Mouse (Mus musculus) CD4-positive helper T cell, adult 2 months (primary cell): ENCODE measurements around the gene Atg9a.

ENCODE experiments used
- DNase-seq: peaks from one replicate; pipeline ENCODE4 v3.0.0-alpha.2; 2012; ENCODE audit warnings: low read depth, missing footprints, low spot score

The Atg9a gene

DNA sequence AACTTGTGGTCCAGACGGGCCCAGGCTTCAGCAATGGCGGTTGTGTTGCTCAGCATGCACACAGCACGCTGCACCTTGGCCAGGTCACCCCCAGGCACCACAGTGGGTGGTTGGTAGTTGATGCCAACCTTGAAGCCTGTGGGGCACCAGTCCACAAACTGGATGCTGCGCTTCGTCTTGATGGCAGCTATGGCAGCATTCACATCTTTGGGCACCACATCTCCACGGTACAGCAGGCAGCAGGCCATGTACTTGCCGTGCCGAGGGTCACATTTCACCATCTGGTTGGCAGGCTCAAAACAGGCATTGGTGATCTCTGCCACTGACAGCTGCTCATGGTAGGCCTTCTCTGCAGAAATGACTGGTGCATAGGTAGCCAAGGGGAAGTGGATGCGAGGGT lies 23.8 kb upstream of the Atg9a start:
- no peak for DNase-seq

DNA sequence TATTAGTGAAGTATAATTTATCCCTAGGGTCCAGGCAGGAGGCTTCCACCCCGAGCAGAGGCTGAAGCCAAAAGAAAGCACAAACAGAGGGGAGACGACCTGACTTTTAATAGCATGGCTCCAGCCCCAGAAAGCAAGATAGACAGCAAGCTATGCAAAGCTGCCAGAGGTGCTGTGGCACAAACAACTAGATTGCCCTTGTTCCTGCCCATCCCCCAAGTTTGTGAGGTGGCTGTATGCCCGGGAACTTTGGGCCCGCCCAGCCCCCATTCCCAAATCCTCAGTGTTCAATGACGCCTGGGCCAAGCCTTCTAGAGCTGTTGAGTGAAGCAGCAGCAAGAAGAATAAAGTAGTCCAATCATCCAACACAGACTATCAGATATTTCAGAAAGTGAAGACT lies 22.9 kb upstream of the Atg9a start:
- DNase-seq: no peak

DNA sequence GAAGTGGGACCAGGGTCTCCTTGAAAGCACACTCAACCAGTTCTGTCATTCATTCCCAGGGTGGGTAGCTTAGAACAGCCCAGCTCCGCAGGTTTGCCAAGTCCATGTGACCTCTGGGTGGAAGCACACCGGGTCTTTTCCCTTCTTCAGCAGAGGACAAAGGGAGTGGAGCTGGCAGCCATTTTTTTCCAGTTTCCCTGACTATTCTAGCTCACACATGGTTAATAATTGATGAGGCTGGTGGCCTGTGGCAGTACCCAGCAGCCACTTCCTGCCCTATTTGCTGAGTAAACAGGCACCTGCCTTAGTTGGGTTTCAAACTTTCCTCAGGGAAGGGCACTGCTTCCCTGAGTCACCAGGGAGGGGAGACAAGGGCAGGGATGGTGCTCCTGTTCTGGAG lies 22.4 kb upstream of the Atg9a start:
- no peak for DNase-seq

DNA sequence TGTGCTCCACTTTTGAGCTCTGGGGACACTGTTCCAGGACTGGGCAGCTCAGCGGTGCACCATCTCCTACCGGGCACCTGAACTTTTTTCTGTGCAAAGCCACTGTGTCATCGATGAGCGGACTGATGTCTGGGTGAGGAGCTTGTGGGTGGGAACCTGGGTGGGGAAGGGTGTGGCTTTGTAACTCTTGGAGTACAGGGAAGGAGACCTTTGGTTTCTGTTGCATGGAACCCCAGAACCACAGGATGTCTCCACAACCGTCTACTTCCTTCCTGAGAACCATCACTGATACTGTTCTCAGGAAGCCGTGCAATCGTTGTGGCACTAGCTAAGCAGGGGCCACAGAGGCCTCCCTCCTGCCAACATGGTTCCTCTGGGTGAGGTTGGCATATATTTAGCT lies 21.1 kb upstream of the Atg9a start:
- DNase-seq: peak; percentile 76

DNA sequence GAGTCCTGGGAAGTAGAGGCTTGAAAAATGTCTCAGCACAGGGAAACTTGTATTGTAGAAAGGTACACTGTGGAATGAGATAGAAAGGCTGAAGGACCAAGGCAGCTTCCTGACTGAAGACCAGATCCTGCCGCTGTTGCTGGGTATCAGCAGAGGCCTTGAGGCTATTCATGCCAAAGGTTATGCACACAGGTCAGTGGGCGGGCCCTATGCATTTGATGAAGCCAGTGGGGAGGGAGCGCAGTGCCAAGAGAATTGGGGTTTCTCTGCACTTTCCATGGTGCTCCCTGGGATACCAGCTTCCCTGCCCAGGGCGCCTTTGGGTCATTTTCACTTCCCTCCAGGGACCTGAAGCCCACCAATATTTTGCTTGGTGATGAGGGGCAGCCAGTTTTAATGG lies 20.5 kb upstream of the Atg9a start:
- no peak for DNase-seq

DNA sequence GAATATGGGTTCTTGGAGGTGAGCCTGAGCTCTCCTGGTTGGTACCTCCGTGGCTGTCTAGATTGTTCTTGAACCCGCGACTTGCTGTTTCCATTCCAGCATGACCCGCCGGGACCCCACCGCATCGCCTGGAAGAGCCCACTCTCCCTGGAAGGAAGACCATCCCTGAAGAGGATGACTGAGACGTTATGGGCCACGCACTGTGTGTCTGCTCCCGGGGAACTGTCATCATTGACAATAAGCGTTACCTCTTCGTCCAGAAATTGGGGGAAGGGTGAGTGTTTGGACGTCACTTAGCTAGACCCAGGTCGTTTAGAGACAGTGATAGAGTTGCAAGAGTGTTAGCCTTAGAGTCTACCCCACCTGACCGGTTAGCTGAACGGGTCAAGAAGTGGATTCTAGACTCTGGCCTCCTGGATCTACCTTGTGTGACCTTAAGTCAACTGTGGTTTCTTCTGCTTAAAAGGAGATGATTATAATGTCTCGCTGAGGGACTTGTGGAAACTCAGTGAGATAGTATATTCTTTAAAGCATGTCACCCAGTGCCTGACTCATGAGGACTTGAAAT lies 19.2 kb upstream of the Atg9a start:
- no peak for DNase-seq

DNA sequence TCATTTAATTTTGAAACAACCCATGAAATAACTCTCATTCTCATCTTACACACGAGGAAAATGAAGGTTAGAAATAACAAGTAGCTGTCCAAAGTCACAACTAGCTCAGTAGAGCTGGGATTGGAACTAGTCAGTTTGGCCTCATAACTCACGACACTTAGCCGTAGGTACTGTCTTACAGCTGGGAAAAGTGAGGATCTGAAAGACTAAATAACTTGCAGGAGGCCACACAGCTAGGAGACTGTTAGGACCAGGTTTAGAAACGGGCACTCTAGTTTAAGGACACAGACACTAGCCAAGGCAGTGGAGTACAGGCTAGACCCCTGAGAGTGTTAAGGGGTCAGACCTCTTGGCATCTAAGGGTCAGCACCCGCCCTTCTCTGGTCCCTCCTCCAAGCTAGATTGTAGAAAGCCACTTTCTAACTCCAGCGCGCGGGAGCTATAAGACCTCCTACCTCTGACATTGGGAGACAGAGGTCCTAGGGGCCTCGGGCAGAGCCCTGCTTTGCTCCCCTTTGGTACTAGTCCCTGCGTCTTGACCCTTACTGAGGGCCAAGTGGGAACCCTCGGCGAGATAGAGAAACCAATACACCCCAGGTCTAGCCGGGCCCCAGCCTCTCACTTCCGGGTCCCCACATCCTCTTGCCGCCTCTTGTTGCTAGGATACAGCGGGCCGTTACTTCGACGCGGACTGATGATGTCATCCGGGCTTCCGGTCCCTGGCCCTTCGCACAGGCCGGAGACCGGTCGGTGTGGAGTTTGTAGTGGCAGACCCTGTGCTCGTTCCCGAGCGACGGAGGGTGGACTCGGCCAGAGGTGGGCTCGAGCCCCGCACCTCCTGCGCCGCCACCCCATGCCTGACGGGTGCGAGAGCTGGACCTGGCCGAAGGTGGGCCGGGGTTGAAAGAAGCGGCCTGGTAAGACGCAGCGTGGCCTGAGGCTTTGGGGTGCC lies 18.4 kb upstream of the Atg9a start, which contains the start of the genes Glb1l and Stk16:
Gene Glb1l (minus strand): TSS at position 678 of the 952 bp plus-strand sequence.
Gene Stk16 (plus strand): TSS at position 703 of the 952 bp plus-strand sequence.
- peak; percentile 94 for DNase-seq

DNA sequence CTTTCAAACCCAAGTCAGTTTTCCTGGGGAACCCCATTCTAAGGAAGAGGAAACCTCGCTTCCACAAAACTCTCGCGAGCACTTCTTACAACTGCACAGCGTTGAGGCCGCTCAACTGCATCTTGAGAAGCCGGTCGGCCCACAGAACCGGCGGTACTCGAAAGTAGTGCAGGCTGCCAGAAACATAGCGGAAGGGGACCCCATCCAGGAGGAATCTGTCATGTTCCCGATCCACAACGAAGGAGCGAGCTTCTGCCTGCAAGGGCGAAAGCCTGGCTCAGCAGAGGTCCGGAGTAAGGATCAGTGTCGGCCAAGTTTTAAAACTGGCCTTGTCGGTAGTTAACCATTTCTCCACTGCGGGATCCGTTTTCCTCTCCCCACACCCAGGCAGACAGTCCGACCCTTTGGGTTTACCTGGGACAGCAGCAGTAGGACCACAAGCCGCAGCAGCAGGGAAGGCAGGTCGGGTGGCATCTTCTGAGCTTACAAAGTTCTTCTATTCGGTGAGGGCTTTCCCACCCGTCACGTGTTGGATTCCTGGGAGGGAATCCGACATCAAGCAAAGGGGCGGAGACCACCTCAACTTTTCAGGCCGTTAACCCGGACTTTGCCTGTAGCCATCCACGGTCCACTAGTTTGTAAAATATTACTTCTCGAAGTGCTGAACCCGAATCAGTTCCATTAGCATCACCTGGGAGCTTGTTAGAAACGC lies 17.1 kb upstream of the Atg9a start:
- peak; percentile 19 for DNase-seq

DNA sequence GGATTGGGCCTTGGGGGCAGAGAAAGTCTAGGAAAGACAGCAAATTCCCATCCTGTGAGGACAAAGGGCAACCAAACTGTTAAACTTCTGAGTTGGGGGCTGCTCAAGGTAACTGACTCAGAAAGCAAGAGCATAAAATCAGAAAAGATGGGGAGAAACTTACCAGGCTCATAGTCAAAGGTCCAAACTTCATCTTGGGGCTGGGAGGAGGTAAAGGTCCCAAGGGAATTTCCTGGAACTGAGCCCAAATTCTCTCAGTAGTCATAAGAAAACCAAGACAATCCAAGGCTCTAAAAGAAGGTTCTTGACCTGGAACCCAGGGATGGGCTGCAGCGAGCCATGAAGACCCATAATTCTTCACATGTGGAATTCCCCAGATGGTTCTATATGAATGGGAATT lies 9.2 kb upstream of the Atg9a start:
- no peak for DNase-seq

DNA sequence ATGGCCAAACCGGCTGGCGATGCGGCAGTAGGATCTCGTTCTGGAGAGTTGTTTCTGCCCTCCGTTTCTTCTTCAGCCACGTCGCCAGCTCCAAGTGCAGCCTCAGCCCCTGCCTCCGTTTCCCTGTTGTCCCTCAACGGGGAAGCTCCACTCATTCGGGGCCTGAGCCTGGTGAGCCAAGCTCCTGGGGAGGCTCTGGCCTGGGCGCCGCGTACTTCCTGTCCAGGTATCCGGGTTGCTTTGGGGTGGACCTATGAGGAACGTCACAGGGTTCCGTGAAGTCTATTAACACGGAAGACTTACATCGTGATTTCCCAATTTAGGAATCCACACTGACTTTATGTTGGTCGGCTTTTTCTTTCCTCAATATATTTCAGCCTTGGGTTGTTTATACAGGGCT lies 456 bp upstream of the Atg9a start:
- DNase-seq: peak; percentile 65

DNA sequence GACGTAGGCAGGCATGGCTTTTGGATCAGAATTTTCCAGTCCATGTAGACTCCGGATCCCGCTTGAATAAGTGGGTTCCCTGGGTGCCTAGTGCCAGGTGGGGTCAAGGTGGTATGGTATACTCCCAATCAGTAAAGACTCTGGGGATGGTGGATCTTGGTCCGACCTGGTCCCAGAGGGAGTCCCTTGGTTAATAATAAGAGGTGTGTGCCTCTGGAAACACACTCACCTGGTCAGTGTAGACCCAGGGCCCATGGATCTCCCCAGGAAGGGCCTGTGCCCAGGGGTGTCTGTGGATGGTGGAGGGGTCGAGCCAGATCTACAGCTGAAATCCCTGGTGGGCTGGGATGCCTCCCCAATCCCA lies 756 bp downstream of the Atg9a start:
- no peak for DNase-seq

DNA sequence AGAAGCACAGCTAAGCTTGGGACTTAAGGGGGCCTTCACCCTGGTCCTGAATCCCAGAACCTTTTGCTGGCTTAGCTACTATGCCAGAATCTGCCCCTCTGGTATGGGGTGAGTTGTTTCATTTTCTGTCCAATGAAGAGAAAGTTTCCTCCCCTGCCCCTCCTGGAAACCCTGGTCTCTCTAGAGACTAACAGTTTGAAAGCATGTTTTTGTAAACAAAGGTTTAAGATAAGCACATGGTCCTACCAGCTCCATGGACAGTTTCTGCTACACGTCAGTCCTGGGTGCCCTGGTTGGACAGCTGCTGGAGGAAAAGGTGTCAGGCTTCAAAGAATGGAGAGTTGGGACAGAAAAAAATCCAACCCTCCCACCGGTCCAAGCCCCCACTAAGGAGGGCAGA lies 1.4 kb downstream of the Atg9a start:
- DNase-seq: no peak

DNA sequence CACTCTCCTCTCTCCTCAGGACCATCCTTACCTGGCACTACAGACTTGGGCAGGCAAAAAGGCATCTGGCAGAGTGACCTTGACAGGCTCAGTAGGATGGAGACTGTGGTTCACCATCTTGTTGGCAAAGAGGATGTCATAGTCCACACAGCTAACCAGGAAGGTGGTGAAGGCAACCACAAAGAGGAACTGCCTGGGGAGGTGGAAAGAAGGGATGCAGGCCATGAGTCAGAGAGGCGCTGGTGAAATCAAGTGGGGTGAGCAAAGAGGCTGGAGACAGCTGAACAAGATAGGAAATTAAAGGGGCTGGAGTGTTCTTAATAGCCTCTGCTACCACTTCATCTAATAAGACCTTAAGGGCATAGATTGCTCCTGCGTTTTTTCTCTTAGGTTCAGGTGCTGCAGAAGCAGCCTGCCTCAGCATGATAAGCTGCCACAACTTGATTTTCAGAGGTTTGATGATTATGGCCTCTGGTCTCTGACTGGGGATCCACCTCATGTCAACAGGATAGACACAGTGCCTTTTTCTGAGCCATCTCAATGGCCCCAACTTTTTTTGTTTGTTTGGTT lies 4.0 kb downstream of the Atg9a start:
- no peak for DNase-seq

DNA sequence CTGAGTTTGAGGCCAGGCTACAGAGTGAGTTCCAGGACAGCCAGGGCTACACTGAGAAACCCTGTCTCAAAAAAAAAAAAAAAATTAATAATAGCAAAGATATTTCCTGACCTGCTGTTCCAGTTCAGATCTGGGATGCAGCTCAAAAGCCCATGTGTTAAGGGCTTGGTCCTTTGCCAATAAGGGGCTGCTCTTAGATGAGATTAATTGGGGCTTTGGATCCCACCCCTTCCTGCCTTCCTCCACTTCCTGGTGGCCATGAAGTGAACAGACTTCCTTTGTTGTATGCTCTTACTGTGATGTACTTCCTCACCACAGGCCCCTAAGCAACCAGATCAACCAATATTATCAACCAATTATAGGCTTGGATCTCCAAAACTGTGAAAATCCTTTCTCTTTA lies 4.9 kb downstream of the Atg9a start:
- DNase-seq: no peak

DNA sequence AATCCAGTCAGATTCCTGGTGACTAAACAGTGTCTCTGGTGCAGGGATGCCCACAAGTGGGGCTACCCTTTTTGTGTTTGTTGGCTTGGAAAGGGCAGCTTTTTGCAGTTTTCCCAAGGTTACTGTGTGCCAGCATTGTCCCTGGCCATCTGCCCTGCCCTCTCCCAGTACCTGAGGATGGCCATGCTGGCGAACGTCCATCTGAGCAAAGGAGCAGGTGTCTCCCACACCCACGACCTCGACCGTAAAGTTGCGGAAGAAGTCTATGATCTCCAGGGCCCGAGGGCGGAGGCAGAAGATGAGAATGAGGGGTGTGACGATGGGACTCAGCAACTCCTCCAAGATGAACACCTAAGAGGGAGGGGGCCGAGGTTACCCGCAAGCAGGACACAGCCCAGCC lies 6.5 kb downstream of the Atg9a start:
- DNase-seq: no peak

DNA sequence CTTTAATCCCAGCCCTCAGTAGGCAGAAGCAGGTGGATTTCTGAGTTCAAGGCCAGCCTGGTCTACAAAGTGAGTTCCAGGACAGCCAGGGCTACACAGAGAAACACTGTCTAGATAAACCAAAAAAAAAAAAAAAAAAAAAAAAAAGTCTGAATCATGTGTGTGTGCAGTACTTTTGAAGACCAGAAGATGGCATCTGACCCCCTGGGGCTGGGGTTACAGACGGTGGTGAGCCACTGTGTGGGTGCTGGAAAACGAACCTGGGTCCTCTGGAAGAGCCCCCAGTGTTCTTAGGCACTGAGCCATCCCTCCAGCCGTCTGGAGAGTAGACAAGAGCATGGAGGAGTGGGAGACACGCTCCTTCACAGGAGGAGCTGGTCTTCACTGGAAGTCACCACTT lies 9.8 kb downstream of the Atg9a start:
- no peak for DNase-seq

DNA sequence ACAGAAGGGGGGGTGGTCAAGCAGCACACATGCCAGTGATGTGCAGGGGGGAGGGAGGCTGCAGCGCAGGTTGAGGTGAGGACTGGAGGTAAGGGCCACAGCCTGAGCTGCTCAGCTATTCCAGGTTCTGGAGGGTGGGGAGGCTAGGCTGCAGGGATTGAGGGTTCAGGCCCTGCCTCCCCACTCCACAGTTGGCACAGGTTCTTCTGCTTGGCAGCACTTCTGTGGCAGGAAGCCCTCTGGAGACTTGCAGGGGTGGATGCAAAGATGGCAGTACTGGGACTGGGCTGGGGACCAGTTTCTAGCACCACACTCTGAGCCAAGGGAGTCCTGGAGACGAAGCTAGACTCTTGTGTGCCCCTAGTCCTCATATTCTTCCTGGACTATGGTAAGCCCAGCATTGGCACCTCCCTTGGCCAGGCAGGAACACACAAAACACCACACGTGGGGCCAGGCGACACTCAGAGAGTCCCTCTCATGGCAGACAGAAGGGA lies 10.6 kb downstream of the Atg9a start:
- DNase-seq: no peak

DNA sequence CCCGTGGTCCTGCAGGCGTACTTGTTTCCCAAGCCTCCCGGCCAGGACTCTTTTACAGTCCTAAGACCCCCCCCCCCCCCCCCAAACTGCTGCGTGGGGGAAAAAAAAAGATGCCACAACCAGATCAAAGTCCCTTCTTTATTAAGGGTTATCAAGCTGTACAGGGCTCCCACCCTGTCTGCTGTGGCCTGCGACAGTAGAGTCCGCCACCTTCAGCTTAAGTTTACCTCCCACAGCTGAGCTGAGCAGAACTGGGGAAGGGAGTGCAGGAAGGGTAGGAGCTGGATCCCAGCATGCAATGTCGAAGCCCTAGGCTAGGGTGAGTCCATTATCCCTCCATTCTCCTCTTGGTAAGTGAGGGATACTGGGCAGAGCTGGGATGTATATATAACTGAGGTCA lies 11.3 kb downstream of the Atg9a start:
- no peak for DNase-seq

DNA sequence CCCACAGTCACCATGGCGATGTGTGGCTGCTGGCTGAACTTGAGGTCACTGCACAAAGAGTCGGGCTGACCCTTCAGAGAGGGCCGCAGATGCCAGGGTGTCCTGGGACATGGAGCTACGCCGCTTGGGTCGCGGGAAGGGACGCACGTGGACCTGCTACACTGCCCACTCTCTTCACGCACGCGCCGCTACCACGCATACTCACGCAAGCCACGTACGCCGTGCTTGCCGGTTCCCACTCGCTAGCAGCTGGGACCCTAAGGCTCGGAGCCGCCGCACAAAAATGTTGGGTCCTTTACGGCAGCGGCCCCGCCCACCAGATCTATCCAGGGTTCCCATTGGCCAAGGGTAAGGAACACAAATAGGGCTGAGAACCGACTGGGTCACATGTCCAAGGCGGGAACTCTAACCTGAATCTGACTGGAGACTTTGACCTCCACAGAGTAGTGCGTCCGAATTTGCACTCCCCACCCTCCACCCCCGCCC lies 11.8 kb downstream of the Atg9a start, which contains the start of gene Abcb6:
Gene Abcb6 (minus strand): TSS at position 288 of the 486 bp plus-strand sequence.
- peak; percentile 83 for DNase-seq

DNA sequence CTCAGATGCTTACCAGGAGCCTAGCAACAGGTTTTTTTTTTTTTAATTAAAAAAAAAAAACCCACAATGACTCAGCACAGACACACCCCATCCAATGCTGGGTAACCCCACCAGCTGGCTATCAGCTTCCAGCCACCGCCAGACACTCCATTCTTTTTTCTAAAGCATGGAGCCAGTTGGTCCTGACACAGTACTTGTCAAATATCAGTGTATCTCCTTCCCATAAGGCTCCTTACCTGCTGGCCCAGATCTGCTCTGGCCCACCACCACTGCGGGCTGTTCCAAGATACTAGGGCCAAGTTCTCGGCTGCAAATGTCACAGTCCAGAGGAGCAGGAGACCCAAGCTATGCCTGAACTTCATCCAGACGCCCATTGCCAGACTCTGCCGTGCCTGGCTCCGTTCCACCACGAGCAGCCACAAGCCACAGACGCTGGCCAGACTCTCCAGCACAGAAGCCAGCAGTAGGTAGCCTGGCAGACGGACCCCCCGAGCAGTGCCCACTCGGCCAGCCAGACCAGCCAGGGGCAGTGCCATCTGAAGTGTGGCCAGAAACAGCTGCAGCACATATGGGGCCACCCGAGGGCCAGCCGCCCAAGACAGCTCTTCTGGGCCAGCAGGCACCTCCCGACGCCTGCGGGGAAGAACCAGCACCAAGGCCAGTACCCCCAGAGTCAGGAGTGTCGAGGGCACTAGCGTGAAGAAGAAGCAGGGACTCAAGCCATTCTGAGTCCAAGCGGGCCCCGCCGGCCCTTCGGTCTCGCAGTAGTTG lies 12.5 kb downstream of the Atg9a start:
- DNase-seq: peak; percentile 33
